Mouse (Mus musculus) midbrain, postnatal 0 days (tissue): ENCODE measurements around the gene Hspa5. TPM values are rescaled to one million over a fixed set of nuclear protein-coding genes. Genes with fewer than 3 reads are reported as not detected.
"Not testable (repeated sequence)": the region's sequence is repeated elsewhere in the genome, so short reads cannot be mapped to it uniquely, and the experiment has no call there.

Experiments
- ATAC-seq: fragments of 200-750 bp; cut with Nextera tagmentation; 2 replicates; pipeline ENCODE4 v1.8.0; 2017; ENCODE audit warnings: moderate number of reproducible peaks, mild to moderate bottlenecking, moderate TSS enrichment, moderate library complexity; ENCODE audit not compliant: low FRiP score
- DNase-seq: peaks from one replicate; pipeline ENCODE4 v3.0.0-alpha.2; 2015; ENCODE audit warnings: low spot score
- H3K27ac ChIP-seq: fragments of 300-500 bp; sonication (generic); 2 replicates; pipeline ENCODE4 v1.5.1; 2014; ENCODE audit warnings: low read depth, mild to moderate bottlenecking, low read length, mixed read lengths
- H3K27me3 ChIP-seq: fragments of 300-500 bp; sonication (generic); 2 replicates; pipeline ENCODE4 v1.6.1; 2014; ENCODE audit warnings: low read length, control low read depth, mixed read lengths; ENCODE audit not compliant: insufficient read depth
- H3K36me3 ChIP-seq: fragments of 300-500 bp; sonication (generic); 2 replicates; pipeline ENCODE4 v1.6.1; 2014; ENCODE audit warnings: low read length, control low read depth, mixed read lengths; ENCODE audit not compliant: insufficient read depth
- H3K4me1 ChIP-seq: fragments of 300-500 bp; sonication (generic); 2 replicates; pipeline ENCODE4 v1.6.1; 2014; ENCODE audit warnings: mild to moderate bottlenecking, control low read depth, antibody characterized with exemption, low read length, mixed read lengths; ENCODE audit not compliant: insufficient read depth
- H3K4me2 ChIP-seq: fragments of 300-500 bp; sonication (generic); 2 replicates; pipeline ENCODE4 v1.6.1; 2014; ENCODE audit warnings: low read depth, mild to moderate bottlenecking, low read length, mixed read lengths; ENCODE audit not compliant: poor library complexity, severe bottlenecking
- H3K4me3 ChIP-seq: fragments of 300-500 bp; sonication (generic); 2 replicates; pipeline ENCODE4 v1.5.1; 2014; ENCODE audit warnings: low read depth, mild to moderate bottlenecking, low read length, moderate library complexity
- H3K9ac ChIP-seq: fragments of 300-500 bp; sonication (generic); replicated peaks from 2 replicates; pipeline ENCODE4 v1.6.1; 2014; ENCODE audit warnings: mild to moderate bottlenecking, low read length, moderate library complexity, mixed read lengths; ENCODE audit not compliant: poor library complexity, severe bottlenecking
- H3K9me3 ChIP-seq: fragments of 300-500 bp; sonication (generic); 2 replicates; pipeline ENCODE4 v1.6.1; 2016; ENCODE audit warnings: low read length, control low read depth
- CTCF ChIP-seq: IDR thresholded peaks from 2 replicates; pipeline ENCODE4 v1.5.1; 2016; ENCODE audit warnings: antibody characterized with exemption, mild to moderate bottlenecking
- WGBS: fragments of 180-500 bp; shearing (Covaris S2); extraction: QIAGEN DNeasy Blood & Tissue Kit; methylation state at CpG from one replicate; pipeline ENCODE4 v1.1.7; 2014; 5-methylcytosine and 5-hydroxymethylcytosine counted together
- polyA plus RNA-seq: library from polyadenylated mRNA; unstranded; fragments of >200 nt; fragmentation: Nextera tagmentation; extraction: Ambion mirVana; gene quantifications from 2 replicates; pipeline ENCODE4 v1.2.1, GENCODE M21; 2015
- total RNA-seq: library from RNA; depleted of rRNA; stranded (reverse); fragments of >200 nt; gene quantifications from 2 replicates; pipeline ENCODE4 v1.2.3, GENCODE M21; 2014

Gene Hspa5
- total and polyA plus RNA-seq, 2 experiments from 2014 or later = 194 to 331 TPM

DNA sequence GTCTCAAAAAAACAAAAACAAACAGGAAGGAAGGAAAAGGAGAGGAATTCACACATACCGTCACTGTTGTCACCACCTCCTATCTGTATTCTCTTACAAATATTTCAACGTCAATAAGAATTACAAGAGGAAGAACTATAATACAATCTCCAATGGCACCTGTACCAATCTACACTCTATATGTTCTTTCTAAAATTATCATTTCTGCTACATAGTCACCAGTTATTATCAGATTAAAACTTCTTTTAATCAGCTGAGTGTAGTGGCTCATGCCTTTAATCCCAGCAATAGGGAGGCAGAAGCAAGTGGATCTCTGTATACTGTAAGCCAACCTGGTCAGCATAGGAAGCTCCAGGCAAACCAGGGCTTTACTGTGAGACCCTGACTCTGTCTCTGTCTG lies 21.5 kb upstream of the Hspa5 start:
- H3K4me2 ChIP-seq = no peak overlapping the region
- no peaks in the 10 kb centered on the region for H3K27me3 ChIP-seq
- no peaks in the 10 kb centered on the region for H3K9me3 ChIP-seq
- ATAC-seq (no peak), DNase-seq (no peak)
- H3K36me3 ChIP-seq = no peaks in the 10 kb centered on the region
- TF ChIP-seq CTCF = no peak
- 78% methylated on average over 2 of the region's 2 CpGs for WGBS
- no peak overlapping the region for H3K27ac ChIP-seq
- H3K4me1 ChIP-seq = peaks cover 4% of the 10 kb centered on the region; the same call in 1 of the 2 replicates
- H3K4me3 ChIP-seq = no peak overlapping the region
- no peak overlapping the region for H3K9ac ChIP-seq

DNA sequence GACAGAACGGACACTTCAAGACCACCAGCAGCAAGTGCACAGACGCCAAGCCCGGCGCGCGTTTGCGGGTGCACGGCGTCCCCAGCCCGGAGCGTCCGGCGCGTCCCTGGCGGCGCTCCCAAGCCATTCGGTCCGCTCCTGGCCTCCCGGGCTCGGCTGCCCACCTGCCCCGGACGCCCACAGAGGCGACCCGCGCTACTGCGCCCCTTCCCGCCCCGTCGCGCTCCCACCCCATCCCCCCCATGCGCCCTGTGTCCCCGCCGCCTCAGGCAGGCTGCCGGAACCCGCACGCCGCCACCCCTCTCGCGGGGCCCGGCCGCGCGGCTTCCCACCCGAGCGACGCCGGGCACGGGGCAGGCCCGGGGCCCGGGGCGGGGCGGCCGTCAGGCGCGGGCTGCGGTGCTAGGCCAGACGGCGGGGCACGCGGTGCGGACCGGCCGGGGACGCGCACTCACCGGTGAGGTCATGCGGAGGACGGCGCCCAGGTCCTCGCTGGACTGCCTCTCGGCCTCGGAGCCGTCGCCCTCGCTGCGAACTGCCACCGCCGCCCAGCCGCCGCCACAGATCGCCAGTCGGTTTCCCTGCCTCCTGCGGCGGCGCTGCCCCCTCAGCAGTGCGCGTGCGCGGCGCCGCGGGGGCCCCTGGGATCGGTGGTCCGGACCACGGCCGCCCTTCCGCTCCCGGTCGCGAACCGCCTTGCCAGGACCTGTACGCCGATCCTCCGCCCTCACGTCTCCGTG lies 17.8 kb upstream of the Hspa5 start:
- peak overlapping the region; percentile 49 for H3K4me2 ChIP-seq
- peak overlapping the region; percentile 94 for H3K27ac ChIP-seq
- WGBS = under 1% methylated on average over 67 of the region's 106 CpGs
- peak; percentile 37; the same call in 1 of the 2 replicates for TF ChIP-seq CTCF
- ATAC-seq = peak; percentile 93
- peak overlapping the region; percentile 98 for H3K9ac ChIP-seq
- no peaks in the 10 kb centered on the region for H3K27me3 ChIP-seq
- H3K4me1 ChIP-seq = peaks cover 4% of the 10 kb centered on the region; the same call in 1 of the 2 replicates
- H3K36me3 ChIP-seq = no peaks in the 10 kb centered on the region
- DNase-seq = peak; percentile 88
- H3K9me3 ChIP-seq = no peaks in the 10 kb centered on the region
- H3K4me3 ChIP-seq = peak overlapping the region; percentile 94

DNA sequence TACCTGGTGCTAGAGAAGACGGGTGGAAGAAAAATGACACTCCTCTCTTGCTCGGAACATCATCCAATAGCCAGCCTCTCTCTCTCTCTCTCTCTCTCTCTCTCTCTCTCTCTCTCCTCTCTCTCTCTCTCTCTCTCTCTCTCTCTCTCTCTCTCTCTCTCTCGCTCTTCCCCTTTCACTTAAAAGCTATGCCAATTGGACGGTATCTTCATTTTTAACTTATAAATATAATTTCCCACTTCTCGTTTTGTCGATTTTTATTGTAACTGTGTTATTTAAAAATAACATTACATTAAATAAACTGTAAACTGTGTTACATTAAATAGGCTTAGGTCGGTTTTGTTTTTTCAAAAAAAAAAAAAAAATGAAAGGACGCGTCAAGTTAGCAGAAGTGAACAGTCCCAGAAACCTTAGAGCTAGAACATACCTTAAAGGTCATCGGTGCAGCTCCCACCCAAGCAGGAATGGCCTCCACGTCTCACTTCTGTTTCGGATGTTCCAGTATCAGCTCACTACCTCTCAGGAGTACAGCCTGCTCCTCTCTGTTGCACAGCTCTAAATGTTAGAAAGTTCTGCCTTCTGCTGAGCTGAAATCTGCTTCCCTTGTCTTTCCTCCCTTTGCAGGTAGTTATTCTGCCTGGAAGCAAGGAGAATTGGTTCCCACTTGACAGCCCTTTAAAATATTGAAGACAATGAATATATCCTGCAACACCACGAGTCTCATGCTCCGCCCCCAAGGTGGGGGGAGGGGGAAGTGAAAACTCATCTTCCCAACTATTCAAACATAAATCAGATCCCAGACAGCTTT lies 17.0 kb upstream of the Hspa5 start, which contains the start of gene Gapvd1:
Gene Gapvd1 (minus strand): TSS at position 682 of the 808 bp plus-strand sequence.
- under 1% methylated on average over 14 of the region's 14 CpGs for WGBS
- peaks cover 4% of the 10 kb centered on the region; the same call in 1 of the 2 replicates for H3K4me1 ChIP-seq
- TF ChIP-seq CTCF = no peak

GRCm38 (mm10) chr2:34757341-34757740 lies 14.4 kb upstream of the Hspa5 start:
- no peak overlapping the region for H3K27ac ChIP-seq
- H3K9me3 ChIP-seq = no peaks in the 10 kb centered on the region
- H3K4me1 ChIP-seq = 0 out of 2 replicates have a peak, but pooled peaks cover under 1% of the 10 kb centered on the region
- no peak for ATAC-seq
- no peak for DNase-seq
- no peaks in the 10 kb centered on the region for H3K27me3 ChIP-seq
- no peak overlapping the region for H3K4me3 ChIP-seq
- 74% methylated on average over 1 of the region's 1 CpGs for WGBS
- no peaks in the 10 kb centered on the region for H3K36me3 ChIP-seq
- no peak overlapping the region for H3K4me2 ChIP-seq
- no peak for TF ChIP-seq CTCF
- H3K9ac ChIP-seq = no peak overlapping the region

More for the DNA sequence above, 17.0 kb upstream of the Hspa5 start, which contains the start of gene Gapvd1:
- H3K27ac ChIP-seq = peak within 1 kb of the TSS; percentile 94
- DNase-seq (peak; percentile 21), ATAC-seq (no peak)
- H3K27me3 ChIP-seq = no peaks in the 10 kb centered on the region
- peak within 1 kb of the TSS; percentile 49 for H3K4me2 ChIP-seq
- peak within 1 kb of the TSS; percentile 98 for H3K9ac ChIP-seq
- no peaks in the 10 kb centered on the region for H3K9me3 ChIP-seq
- peak within 1 kb of the TSS; percentile 94 for H3K4me3 ChIP-seq
- no peaks in the 10 kb centered on the region for H3K36me3 ChIP-seq

- 86% methylated on average over 5 of the region's 5 CpGs for WGBS
- H3K36me3 ChIP-seq = not testable (repeated sequence)
Measured at GRCm38 (mm10) chr2:34761272-34761671, 10.5 kb upstream of the Hspa5 start.

More at GRCm38 (mm10) chr2:34761272-34761671, 10.5 kb upstream of the Hspa5 start:
- not testable (repeated sequence) for DNase-seq, H3K27ac ChIP-seq, H3K4me3 ChIP-seq, H3K9me3 ChIP-seq, ATAC-seq, H3K4me1 ChIP-seq, H3K27me3 ChIP-seq, H3K4me2 ChIP-seq, H3K9ac ChIP-seq
